Mouse (Mus musculus) forebrain, embryonic 11.5 days (tissue): ENCODE data around the gene Samsn1. TPM values are rescaled to one million over a fixed set of nuclear protein-coding genes. Genes with fewer than 3 reads are reported as not detected.

Source experiments
- ATAC-seq: fragments of 200-750 bp; cut with Nextera tagmentation; replicated peaks from 2 replicates; pipeline ENCODE4 v1.8.0; 2017; ENCODE audit warnings: moderate TSS enrichment; ENCODE audit not compliant: low FRiP score
- DNase-seq: peaks from one replicate; pipeline ENCODE4 v3.0.0-alpha.2; 2017; ENCODE audit warnings: low spot score
- H3K27ac ChIP-seq: fragments of 300-500 bp; sonication (generic); 2 replicates; pipeline ENCODE4 v1.5.1; 2014; ENCODE audit warnings: low read depth, low read length
- H3K27me3 ChIP-seq: fragments of 300-500 bp; sonication (generic); 2 replicates; pipeline ENCODE4 v1.6.1; 2014; ENCODE audit warnings: mild to moderate bottlenecking, low read length, mixed read lengths; ENCODE audit not compliant: control insufficient read depth, insufficient read depth
- H3K36me3 ChIP-seq: fragments of 300-500 bp; sonication (generic); 2 replicates; pipeline ENCODE4 v1.6.1; 2014; ENCODE audit warnings: mild to moderate bottlenecking, low read length, moderate library complexity, mixed read lengths; ENCODE audit not compliant: control insufficient read depth, insufficient read depth
- H3K4me1 ChIP-seq: fragments of 300-500 bp; sonication (generic); replicated peaks from 2 replicates; pipeline ENCODE4 v1.6.1; 2014; ENCODE audit warnings: low read length, mixed read lengths; ENCODE audit not compliant: control insufficient read depth, insufficient read depth
- H3K4me2 ChIP-seq: fragments of 300-500 bp; sonication (generic); 2 replicates; pipeline ENCODE4 v1.6.1; 2014; ENCODE audit warnings: low read depth, mild to moderate bottlenecking, low read length, moderate library complexity, mixed read lengths; ENCODE audit not compliant: severe bottlenecking
- H3K4me3 ChIP-seq: fragments of 300-500 bp; sonication (generic); 2 replicates; pipeline ENCODE4 v1.5.1; 2014; ENCODE audit warnings: low read depth, low read length
- H3K9ac ChIP-seq: fragments of 300-500 bp; sonication (generic); 2 replicates; pipeline ENCODE4 v1.6.1; 2014; ENCODE audit warnings: low read length
- H3K9me3 ChIP-seq: fragments of 300-500 bp; sonication (generic); 2 replicates; pipeline ENCODE4 v1.6.1; 2016; ENCODE audit warnings: low read length, mixed read lengths; ENCODE audit not compliant: control insufficient read depth
- WGBS: fragments of 180-500 bp; shearing (Covaris S2); extraction: QIAGEN DNeasy Blood & Tissue Kit; methylation state at CpG from one replicate; pipeline ENCODE4 v1.1.7; 2014; 5-methylcytosine and 5-hydroxymethylcytosine counted together
- polyA plus RNA-seq: library from polyadenylated mRNA; unstranded; fragments of >200 nt; fragmentation: Nextera tagmentation; extraction: Ambion mirVana; gene quantifications from 2 replicates; pipeline ENCODE4 v1.2.1, GENCODE M21; 2014

The Samsn1 gene
- polyA plus RNA-seq, 1 experiment from 2014 or later = 1.9 TPM

DNA sequence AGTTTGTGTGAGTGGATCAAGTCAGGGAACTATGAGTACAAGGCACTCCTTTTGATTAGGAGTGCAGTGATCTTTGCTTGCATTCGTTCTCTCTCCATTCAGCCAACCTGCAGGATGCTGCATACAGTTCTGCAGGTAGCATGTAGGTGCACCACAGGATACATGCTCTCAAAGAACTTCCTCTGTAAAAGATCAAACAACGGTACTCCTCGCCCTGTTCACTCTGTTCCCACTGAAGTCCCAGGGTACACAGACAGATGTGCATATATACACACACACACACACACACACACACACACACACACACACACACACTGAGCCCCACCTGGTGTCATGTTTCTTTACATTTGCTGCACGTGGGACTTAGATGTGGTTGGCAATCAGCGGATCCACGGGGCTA, 198.9 kb downstream of the Samsn1 start:
- no peaks in the 10 kb centered on the region for H3K27me3 ChIP-seq
- no peaks in the 10 kb centered on the region for H3K9me3 ChIP-seq
- ATAC-seq (no peak), DNase-seq (no peak)
- no peak overlapping the region for H3K4me3 ChIP-seq
- H3K27ac ChIP-seq = no peak overlapping the region
- WGBS = 82% methylated on average over 6 of the region's 6 CpGs
- no peak overlapping the region for H3K4me2 ChIP-seq
- H3K36me3 ChIP-seq = no peaks in the 10 kb centered on the region
- no peak overlapping the region for H3K9ac ChIP-seq
- no peaks in the 10 kb centered on the region for H3K4me1 ChIP-seq

DNA sequence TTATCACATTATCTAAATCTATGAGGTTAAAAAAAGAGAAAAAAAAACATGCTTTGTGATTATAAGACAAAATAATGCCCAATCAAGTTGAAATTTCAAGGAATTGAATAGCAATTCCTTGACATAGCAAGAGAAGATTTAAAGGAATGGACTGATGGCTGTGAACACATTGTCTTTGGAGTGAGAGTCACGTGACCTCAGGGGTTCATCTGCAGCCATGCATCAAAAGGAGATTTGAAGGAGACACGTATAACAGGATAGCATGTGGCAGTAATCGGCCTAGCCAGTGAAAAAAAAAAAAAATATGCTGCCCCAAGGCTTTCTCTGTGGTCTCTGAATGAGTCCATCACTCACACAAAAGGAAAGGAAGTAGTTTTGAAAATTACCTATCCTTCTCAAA, 201.1 kb downstream of the Samsn1 start:
- Histone ChIP-seq H3K4me3 (no peak overlapping the region), H3K36me3 (no peaks in the 10 kb centered on the region), H3K27me3 (no peaks in the 10 kb centered on the region), H3K27ac (no peak overlapping the region), H3K9me3 (no peaks in the 10 kb centered on the region), H3K9ac (no peak overlapping the region), H3K4me2 (no peak overlapping the region), H3K4me1 (no peaks in the 10 kb centered on the region)
- ATAC-seq = no peak
- 56% methylated on average over 3 of the region's 3 CpGs for WGBS
- DNase-seq = no peak
